Mouse (Mus musculus) heart, postnatal 10 days (tissue): ENCODE results near the gene Pde6b. TPM values are rescaled to one million over a fixed set of nuclear protein-coding genes. Genes with fewer than 3 reads are reported as not detected.

Experiments
- DNase-seq, 2 experiments: peaks; one replicate each; pipeline ENCODE4 v3.0.0; 2021
- intact Hi-C: fragments of 180-260 bp; cut with DNase I; formaldehyde crosslinking; loops from one replicate; pipeline ENCODE4 v1.15.1; 2025
- total RNA-seq, 2 experiments: library from RNA; stranded (reverse); gene quantifications; 2 replicates each; pipeline ENCODE4 v1.2.3; 2021

Pde6b gene
- total RNA-seq, 2 experiments from 2014 or later = not detected

DNA sequence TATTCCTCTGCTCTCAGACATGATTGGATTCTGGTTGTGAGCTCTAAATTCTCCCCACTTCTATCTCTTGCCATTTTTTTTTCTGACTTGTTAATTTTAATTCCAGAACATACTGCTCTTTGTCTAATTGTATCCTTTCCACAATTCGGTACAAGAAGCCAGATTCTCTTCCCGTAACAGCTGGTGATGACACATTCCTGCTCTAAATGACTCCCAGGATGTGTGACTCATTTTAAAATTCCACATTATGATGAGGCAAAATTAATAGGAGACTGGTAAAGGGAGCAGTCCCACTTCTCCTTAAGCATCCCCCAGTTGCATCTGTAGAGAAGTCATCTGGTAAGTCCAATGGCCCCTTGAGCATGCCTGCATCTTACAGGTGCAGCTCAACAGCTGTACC, 2.6 kb upstream of the Pde6b start:
- intact Hi-C loops = no loop called here

DNA sequence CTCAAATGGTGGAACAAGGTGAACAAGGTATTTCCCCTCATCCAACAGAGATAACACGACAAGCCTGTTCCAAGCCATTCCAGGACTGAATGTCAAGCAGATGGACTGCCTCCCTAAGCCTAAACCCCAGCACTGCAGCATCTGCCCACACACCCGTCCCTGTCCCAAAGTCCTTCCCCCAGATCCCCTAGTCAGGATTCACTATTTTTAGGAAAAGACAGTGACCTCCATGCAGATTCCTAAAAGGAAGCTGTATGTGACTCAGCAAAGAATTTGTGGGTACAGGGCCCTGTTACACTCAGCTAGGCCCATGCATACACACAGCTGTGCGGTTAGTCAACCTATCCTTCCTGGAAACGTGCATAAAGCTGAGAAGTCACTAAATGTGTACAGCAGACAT, 1.7 kb upstream of the Pde6b start:
- DNase-seq = no peak
- intact Hi-C loops = no loop called here

More for the DNA sequence above, 2.6 kb upstream of the Pde6b start:
- no peak for DNase-seq

DNA sequence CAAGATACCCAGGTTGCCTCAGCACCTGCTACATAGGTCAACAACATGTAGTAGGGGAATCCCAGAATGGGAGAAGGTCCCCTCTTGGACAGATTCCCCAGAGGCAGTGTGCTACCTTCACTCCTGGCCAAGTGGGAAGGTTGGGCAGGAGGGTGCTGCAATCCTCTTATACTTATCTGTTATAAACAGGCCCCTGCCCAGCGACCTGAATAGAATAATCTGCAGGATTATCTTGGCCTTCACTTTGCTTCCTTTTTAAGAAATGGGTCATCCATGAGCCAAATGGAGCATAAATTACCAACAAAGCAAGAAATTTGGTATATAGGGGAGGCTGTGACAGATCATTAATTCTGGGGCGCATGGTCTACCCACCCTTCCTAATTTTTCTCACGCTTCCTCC, 1.6 kb downstream of the Pde6b start:
- intact Hi-C loops = no loop called here
- DNase-seq = no peak

DNA sequence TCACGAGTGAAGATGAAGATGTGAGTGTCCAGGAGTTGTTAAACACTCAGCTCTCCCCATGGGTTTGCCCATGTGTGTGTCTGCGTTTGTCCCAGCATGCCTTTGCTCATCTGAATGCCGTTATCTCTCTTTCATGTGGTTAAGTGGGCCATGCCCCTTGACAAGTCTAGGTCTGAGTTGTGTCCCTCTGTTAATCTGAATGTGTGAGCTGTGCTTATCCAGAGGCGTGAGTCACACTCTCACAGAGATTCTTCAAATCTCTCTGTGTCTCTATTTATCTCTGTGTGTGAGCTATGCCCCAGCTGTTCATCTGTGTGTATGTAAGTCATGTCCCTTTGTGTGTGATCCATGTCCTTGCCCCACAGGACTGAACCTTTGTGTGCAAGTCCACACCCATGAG, 15.3 kb downstream of the Pde6b start:
- intact Hi-C loops = no loop called here
- no peak for DNase-seq

DNA sequence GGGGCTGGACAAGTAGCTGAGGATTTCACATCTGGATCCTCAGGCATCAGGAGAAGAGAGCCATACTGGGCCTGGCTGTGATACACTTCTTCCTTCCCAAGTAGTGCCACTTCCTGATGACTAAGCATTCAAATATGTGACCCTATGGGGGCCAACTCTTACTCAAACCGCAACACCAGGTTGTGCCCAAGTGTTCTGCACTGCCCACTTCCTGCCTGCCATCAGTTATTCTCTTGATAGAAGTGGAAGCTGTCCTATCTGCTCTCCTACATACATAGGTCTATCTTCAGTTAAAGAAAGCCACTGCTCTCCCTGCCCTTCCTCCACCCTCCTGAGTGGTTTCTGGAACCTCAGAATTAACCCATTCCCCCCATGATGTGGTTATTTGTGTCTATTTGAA, 17.3 kb downstream of the Pde6b start:
- no peak for DNase-seq
- intact Hi-C loops = no loop called here

DNA sequence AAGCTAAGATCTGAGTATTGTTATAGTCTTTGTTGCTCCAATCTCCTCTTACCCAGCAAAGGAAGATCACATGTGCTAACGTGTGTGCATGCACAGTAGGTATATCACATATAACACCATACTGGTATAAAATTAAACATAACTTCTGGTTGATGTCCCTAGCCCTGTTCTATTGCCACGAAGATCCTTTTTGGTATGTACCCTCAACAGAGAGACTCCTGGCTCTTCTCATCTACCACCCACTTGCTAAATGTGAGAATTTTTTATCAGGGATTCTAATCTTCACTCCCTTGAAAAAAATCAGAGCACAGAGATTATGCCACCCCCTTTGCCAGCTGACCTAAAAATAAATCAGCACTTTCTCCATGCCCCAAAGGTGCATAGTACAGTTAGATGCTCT, 18.8 kb downstream of the Pde6b start:
- intact Hi-C loops = no loop called here

DNA sequence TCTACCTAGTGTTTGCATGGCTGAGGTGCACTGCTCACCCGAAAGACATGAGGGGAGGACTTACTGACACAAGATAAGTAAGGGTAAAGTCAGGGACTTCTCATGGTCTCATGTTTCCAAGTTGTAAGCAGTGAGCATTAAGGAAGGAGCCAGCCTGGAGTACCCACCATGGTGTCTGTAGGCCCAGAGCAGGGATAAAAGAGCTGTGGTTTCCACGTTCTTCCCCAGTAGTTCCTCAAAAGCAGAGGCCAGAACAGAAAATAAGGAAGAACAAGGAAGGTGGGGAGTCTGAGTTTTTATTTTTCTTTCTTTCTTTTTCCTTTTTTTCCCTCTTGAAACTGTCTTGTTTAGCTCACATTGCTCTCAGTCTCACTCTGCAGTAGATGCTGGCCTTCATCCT, 26.5 kb downstream of the Pde6b start:
- intact Hi-C loops = no loop called here
- DNase-seq = no peak

More for the DNA sequence above, 18.8 kb downstream of the Pde6b start:
- DNase-seq = no peak

DNA sequence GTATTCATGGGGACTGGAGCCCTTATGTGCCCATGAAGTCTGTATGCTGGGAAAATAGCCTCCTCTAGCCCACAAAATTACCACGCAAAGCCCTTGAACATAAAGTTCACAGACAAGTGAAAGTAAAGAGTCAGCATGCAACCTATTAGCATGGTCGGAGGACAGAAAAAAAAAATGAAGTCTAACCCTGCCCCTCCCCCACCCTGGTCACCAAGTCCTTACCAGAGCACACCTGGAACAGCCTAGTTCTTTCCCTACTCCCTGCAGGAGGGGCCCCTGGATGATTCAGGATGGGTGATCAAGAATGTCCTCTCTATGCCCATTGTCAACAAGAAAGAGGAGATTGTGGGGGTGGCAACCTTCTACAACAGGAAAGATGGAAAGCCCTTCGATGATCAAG, 34.5 kb downstream of the Pde6b start:
- no peak for DNase-seq
- intact Hi-C loops = no loop called here

DNA sequence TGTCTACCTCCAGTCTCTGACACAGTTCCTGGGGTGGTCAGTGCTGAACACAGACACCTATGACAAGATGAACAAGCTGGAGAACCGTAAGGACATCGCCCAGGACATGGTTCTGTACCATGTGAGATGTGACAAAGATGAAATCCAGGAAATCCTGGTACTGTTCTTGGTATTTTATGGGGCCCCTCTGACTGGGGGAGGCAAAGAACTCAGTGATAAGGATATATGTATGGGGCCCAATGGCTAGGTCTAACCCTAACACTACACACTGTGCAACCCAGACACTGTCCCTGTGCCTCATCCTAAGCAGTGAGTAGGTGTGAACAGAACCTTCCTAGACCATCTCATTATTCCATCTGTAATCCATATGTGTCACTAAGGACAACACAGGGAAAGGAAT, 35.2 kb downstream of the Pde6b start:
- DNase-seq = no peak
- intact Hi-C loops = no loop called here

DNA sequence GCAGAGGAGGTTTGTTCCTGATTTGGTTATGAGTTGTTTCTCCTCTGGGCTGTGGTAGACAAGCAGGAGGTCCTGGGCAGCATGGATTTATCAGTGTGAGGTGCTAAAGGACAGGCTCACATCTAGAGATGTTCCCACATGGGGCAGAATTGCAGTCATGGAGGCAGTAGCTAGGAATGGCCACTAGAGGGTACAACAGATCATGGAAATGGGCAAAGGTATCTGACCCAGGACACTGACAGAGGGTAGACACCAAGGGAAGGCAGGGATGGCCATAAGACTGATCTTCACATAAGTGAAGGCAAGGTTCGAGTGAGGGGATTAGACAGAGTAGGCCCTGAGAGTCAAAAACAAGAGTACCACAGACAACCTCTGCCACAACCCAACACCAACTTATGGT, 39.0 kb downstream of the Pde6b start:
- intact Hi-C loops = loop anchor here (2.0 to 5.0 kb wide), 3 partner anchors 140 to 300 kb away; no protein-coding TSS in a partner anchor
- DNase-seq = peak; percentile 64 to 76

DNA sequence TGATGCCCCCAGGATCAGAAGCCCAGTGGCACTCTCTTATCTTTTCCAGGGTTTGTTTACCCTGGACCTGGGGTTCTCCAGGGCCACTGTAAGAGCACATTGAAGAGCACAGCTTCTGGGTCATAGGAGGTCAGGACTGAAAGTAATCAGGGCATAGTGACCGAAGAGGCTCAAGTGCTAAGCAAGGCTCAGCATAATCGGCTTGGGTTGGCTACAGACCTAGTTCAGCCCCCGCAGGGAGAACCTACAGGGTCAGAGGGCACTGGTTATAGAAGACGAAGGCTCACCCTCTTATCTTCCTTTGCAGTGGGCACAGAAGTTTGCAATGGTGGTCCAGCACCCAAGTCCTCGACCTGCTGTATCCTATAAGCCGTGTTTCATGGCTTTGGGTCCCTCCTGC, 43.0 kb downstream of the Pde6b start:
- no peak for DNase-seq
- intact Hi-C loops = loop anchor here (5.0 kb wide), 1 partner anchor 236 kb away; the partner anchor contains the start of gene Dgkq

DNA sequence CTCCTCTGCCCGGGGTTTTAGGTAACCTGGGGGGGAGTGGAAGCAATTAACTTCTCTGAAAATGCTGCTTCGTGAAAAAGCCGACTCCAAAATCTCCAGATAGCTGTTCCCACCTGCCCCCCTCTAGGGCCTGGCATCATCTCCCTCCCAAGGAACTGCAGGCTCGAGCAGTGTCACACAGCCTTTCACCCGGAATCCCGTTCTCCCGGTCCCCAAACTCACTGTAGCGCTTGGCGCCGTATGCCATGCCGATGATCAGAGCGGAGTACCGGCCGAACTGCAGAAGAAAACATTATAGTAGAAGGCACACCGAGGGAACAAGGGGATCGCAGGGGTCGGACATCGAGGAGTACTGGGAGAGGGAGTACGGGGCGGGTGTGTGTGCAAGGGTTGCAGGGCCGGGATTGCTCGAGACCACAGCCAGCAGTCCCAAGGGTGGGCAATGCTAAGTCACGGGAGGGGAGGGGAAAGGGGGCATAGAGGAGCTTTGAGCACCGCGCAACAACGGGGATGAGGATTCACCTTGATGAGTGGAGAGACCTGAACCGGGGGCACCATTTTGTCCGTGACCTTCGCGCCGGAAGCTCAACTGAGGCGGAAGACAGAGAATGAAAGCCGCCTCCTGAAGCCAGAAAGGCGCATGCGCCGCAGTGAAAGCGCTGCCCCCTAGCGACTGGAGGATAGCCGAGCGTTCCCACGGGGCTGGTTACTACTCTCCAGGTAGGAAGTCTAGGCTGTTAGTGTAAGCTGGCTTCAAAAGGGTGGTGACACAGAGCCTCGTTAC, 45.8 kb downstream of the Pde6b start, which contains the start of gene Atp5k:
Atp5k (minus strand) TSS at position 645 of the 784 bp plus-strand sequence.
- DNase-seq = peak; percentile 94 to 97
- intact Hi-C loops = loop anchor here (2.0 to 5.0 kb wide), 2 partner anchors 27 to 233 kb away; partner anchors contain the start of genes Dgkq and Pcgf3

DNA sequence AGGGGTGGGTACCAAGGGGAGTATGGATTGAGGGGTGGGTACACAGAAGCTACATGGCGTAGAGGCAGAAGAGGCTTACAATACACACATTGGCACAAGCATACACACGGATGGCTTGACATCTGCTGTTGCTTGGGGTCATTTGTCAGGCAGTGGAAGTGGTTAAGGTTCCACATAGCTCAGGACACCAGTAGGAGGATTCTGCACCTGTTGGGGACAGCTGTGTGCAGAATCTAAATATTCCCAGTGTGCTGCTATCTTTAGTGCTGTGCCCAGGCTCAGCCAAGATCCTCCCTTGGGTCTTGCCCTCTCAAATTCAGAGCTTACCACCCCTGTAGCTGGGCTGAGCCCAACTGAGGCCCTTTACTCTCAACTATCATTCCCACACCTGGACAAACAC, 47.9 kb downstream of the Pde6b start:
- intact Hi-C loops = no loop called here
- DNase-seq = no peak

DNA sequence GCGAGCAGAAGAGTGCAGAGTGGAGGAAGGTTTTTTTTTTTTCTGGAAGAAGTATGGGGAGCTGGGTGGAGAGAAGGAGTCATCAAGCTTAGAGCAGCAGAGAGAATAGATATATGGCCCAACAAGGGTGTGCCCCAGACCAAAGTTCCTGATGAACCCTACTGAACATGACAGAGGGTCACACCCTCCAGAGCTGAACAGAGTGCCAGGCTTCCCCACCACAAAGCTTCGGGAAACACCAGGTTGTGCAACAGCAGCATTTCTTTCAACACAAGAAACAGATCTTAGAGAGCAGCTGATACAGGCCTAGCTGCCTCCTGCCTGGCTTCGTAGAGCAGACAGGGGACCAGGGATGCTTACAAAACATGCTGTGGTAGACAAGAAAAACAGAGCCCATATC, 58.8 kb downstream of the Pde6b start:
- intact Hi-C loops = no loop called here
- DNase-seq = no peak

DNA sequence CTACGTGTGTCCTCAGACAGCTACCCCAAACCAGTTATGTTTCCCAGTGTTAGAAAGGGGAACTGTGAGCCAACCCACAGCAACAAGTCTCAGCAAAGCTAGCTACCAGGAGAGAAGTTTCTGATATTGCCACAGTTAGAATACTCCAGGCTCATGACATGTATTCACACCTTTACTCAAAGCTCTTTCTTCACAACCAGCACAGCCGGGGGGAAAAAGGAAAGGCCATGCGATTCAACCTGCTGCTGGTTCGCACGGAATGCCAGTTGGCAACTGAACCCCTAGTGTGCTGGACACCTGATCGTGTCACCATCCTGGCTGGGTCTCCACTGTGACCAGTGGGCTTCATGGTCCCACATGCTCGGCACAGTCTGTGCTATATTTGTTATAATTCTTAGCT, 59.7 kb downstream of the Pde6b start:
- intact Hi-C loops = no loop called here

DNA sequence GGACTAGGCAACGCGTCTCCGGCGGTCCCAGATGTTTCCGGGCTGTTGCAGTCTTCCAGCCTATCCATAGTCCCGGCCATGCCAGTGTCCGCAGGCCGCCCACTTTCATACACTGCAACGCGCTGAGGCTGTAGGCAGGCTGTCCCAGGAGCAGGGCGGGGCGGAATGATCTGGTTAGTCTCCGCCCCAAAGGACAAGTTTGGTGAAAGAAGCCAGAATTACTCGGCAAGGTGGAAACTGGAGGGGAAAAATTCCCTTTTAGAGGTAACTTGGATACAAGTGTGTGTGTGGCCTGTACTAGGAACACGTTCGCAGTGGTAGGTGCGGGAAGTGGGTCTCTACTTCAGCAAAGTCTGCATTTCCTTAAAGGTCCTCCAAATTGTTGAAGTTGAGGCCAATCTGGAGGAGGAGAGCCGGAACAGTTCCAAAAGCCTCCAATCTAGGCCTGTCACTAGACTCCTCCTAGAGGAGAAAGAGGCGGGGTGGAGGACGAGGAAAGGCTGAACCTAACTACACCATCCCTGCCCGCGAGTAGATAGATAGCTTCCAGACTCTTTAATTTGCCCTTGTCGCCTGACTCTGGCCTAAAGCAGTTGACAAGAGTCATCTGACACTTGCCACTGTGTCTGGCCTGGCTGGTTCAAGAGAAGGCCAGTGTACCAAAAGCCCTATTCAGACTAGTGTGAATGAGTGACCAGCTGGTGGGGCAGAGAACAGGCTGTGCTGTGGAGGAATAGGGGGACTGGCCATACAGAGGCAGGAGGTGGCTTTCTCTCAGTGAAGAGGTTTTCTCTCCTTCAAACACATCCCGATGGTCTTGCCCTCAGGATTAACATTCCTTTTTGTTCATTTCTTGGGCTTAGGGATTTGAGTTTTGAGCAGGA, 60.8 kb downstream of the Pde6b start, which contains the start of gene Mfsd7a:
Mfsd7a (minus strand) TSS at position 107 of the 884 bp plus-strand sequence.
- DNase-seq = peak; percentile 83
- intact Hi-C loops = no loop called here

More for the DNA sequence above, 59.7 kb downstream of the Pde6b start:
- no peak for DNase-seq

DNA sequence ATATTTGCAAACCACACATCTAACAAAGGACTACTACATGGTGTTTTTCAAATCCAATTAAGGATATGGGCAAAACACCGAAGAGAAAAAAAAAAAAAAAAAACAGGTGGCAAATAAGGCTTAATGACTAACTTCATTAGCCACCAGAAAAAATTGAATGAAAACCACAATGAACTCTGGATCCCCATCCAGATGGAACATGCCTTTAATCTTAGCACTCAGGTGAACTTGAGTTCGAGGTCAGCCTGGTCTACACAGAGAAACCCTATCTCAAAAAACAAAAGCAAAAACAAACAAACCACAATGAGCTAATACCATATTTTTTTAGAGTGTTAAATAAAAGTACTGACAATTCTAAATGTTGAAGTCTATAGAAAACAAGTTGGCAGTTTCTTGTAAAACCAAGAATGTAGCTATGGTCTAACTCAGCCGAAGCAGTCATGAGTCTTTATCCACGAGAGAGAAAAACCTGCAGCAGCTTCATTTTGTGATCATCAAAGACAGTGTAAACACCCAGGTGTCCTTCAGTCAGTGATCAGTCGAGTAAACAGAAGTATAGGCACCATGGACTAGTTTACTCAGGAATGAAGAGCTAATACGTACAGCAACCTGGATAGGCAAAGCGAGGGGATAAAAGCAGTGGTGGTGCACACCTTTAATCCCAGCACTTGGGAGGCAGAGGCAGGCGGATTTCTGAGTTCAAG, 62.8 kb downstream of the Pde6b start:
- no peak for DNase-seq

DNA sequence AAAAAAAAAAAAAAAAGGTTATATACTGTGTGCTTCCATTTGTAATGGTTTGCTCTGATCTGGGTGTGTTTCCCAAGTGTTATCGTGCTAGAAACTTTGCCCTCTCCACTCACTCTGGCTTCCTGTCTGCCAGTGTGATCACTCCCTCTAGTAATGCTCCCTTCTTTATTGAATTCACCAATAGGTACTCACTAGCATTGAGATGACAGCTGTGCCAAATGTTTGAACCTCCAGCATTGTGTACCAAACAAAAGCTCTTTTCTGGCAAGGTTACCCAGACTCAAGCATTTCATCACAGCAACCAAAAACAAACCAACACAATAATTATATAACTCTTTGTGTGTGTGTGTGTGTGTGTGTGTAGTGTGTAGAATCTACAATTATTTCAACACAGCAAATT, 63.4 kb downstream of the Pde6b start:
- intact Hi-C loops = no loop called here
- DNase-seq = no peak

More for the DNA sequence above, 62.8 kb downstream of the Pde6b start:
- intact Hi-C loops = no loop called here

DNA sequence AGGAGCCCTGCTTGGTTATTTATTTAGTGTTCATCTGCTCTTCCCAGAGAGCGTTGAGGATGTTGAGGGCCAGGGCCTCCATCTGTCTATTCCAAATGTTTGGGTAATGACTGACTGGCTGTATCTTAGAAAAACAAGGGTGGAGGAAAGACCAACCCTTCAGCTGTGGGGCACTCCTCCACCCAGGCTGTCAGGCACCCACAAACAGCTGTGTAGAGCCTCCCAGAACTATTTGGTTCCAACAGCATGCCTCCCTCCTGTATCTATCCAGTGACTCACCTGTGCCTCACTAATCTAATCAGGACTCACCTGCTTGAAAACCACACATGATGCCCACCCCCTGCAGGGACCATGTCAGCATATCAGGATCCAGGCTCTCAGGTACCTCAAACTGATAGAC, 64.2 kb downstream of the Pde6b start:
- intact Hi-C loops = no loop called here
- DNase-seq = no peak

DNA sequence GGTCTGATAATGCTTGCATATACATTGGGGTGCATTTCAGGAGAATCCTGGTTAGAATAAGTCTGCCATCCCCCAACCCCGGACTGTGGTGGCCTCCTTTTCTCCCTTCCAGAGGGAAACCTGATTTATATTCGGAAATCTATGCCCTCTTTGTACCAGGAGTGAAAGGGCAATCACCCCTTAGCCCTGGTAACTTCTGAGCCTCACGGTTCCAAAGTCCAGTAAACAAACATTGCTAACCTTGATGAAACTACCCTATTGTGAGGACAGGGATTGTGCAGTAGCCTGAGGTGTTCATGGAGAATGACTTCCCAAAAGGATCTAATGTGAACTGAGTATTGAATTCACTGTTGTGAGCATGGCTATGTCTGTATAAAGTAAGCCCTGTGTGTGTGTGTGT, 65.9 kb downstream of the Pde6b start:
- intact Hi-C loops = no loop called here
- DNase-seq = no peak

DNA sequence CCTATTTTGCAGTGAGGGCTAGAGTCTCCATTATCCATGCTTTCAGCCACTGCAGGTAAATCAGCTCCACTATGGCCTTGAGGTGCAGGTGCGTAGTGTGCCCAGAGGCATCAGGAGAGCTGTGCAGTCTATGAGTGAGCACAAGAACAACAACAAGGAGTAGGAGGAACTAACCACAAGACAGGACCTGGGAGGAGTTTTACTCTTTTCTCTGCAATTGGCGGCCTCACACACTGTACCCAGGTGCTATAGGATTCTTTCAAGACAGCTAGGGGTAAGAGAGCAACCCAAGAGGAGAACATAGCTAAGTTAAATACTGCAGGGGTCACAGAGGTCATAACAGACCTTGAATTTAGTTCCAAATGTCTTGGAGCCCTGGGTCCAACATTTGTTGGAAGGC, 70.5 kb downstream of the Pde6b start:
- intact Hi-C loops = no loop called here
- DNase-seq = no peak
